Mouse (Mus musculus) limb, embryonic 12.5 days (tissue): ENCODE measurements around the gene Olah. TPM values are rescaled to one million over a fixed set of nuclear protein-coding genes. Genes with fewer than 3 reads are reported as not detected.
A peak's percentile ranks its signal among the peaks of the same experiment; 100 is the strongest.
"Not testable (repeated sequence)": the region's sequence is repeated elsewhere in the genome, so short reads cannot be mapped to it uniquely, and the experiment has no call there.

ENCODE experiments used
- ATAC-seq: fragments of 200-750 bp; cut with Nextera tagmentation; 2 replicates; pipeline ENCODE4 v1.8.0; 2017; ENCODE audit warnings: low read depth, moderate TSS enrichment; ENCODE audit not compliant: insufficient number of reproducible peaks, insufficient read depth, low FRiP score, low TSS enrichment
- H3K27ac ChIP-seq: fragments of 300-500 bp; sonication (generic); 2 replicates; pipeline ENCODE4 v1.5.1; 2016; ENCODE audit warnings: mild to moderate bottlenecking, moderate library complexity
- H3K27me3 ChIP-seq: fragments of 300-500 bp; sonication (generic); 2 replicates; pipeline ENCODE4 v1.6.1; 2016; ENCODE audit warnings: mild to moderate bottlenecking, moderate library complexity
- H3K36me3 ChIP-seq: fragments of 300-500 bp; sonication (generic); 2 replicates; pipeline ENCODE4 v1.6.1; 2016; ENCODE audit warnings: mild to moderate bottlenecking, moderate library complexity
- H3K4me1 ChIP-seq: fragments of 300-500 bp; sonication (generic); replicated peaks from 2 replicates; pipeline ENCODE4 v1.6.1; 2016
- H3K4me2 ChIP-seq: fragments of 300-500 bp; sonication (generic); 2 replicates; pipeline ENCODE4 v1.6.1; 2016; ENCODE audit warnings: mild to moderate bottlenecking, moderate library complexity
- H3K4me3 ChIP-seq: fragments of 300-500 bp; sonication (generic); replicated peaks from 2 replicates; pipeline ENCODE4 v1.5.1; 2016; ENCODE audit warnings: mild to moderate bottlenecking
- H3K9ac ChIP-seq: fragments of 300-500 bp; sonication (generic); replicated peaks from 2 replicates; pipeline ENCODE4 v1.6.1; 2016; ENCODE audit warnings: mild to moderate bottlenecking, moderate library complexity
- H3K9me3 ChIP-seq: fragments of 300-500 bp; sonication (generic); 2 replicates; pipeline ENCODE4 v1.6.1; 2016; ENCODE audit warnings: mild to moderate bottlenecking, moderate library complexity
- WGBS: fragments of 180-500 bp; shearing (Covaris S2); methylation state at CpG from one replicate; pipeline ENCODE4 v1.1.7; 2016; 5-methylcytosine and 5-hydroxymethylcytosine counted together
- polyA plus RNA-seq: library from polyadenylated mRNA; unstranded; fragments of >200 nt; fragmentation: Nextera tagmentation; extraction: Ambion mirVana; gene quantifications from 2 replicates; pipeline ENCODE4 v1.2.1, GENCODE M21; 2016

Olah gene
- 0.19 TPM in 1 of 2 replicates, not detected in the other for polyA plus RNA-seq

DNA sequence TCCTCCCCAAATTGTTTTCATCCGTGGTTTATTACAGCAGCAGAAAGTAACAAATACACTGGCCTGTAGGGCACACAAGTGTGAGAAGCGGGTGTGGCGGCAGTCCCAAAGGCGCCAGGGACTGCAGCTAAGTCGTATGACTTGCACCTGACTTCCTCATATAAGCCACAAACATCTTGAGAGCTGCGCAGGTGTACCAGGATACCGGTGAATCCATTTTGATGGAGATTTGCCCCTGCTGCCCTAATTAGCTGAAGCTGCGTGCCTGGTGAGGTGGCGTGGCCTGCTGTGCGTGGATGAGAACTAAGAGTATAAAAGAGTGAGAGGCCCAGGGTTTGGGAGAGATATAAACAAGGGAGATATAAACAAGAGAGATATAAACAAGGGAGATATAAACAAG is at the start of gene Olah:
Gene Olah (minus strand): TSS at position 101 of the 400 bp plus-strand sequence.
- H3K27me3 ChIP-seq, result not testable (repeated sequence)

DNA sequence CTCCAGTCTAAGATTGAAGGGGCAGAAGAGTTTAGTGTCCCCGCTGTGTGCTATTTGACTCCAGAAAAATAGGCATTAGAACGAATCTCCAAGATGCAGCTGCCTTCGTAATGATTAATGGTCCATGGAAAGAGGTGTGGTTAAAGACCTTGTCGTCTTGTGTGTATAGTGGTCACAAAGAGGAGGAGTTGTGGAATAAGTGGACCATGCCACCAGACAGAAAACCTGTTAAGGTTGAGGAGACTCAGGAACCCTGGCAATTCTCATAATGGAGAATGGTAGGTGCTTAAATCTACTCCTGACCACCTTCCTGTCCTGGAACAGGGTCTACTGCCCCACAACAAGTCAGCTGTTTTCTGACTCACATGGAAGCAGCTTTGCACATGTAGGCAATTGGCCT is 49.0 kb upstream of the Olah start:
- no peaks in the 10 kb centered on the region for H3K9me3 ChIP-seq
- 76% methylated on average over 4 of the region's 4 CpGs for WGBS
- H3K4me2 ChIP-seq, result no peak overlapping the region
- ATAC-seq, result no peak
- H3K4me3 ChIP-seq, result no peak overlapping the region
- H3K9ac ChIP-seq, result no peak overlapping the region
- H3K27ac ChIP-seq, result no peak overlapping the region
- no peaks in the 10 kb centered on the region for H3K27me3 ChIP-seq
- peaks cover 18% of the 10 kb centered on the region; the same call in 1 of the 2 replicates for H3K36me3 ChIP-seq
- peaks cover 7% of the 10 kb centered on the region for H3K4me1 ChIP-seq

More for the DNA sequence above, at the start of gene Olah:
- not testable (repeated sequence) for H3K36me3 ChIP-seq, H3K9ac ChIP-seq, H3K4me2 ChIP-seq, H3K9me3 ChIP-seq, H3K4me1 ChIP-seq, ATAC-seq, H3K27ac ChIP-seq, H3K4me3 ChIP-seq
- WGBS, result 59% methylated on average over 10 of the region's 10 CpGs

DNA sequence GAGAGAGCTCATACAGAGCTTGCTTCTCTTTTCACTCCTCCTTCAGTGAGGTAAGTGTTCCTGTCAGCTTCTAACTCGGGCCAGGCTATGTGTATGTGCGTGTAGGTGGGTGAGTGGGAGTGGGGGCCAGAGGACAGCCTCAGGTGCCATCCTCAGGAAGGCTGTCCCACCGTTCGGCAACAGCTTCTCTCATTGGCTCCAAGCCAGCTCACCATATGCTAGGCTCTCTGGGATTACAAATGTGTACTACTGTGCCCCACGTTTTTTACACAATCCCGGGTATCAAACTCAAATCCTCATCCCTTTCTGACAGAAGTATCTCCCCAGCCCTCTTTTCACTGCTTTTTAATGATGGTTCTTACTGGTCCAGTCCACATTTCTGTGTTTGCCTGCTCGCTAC is 47.2 kb upstream of the Olah start:
- peaks cover 7% of the 10 kb centered on the region for H3K4me1 ChIP-seq
- H3K27me3 ChIP-seq, result no peaks in the 10 kb centered on the region
- H3K9ac ChIP-seq, result no peak overlapping the region
- 80% methylated on average over 7 of the region's 7 CpGs for WGBS
- no peak overlapping the region for H3K4me3 ChIP-seq
- no peak overlapping the region for H3K4me2 ChIP-seq
- H3K9me3 ChIP-seq, result no peaks in the 10 kb centered on the region
- ATAC-seq, result no peak
- peaks cover 18% of the 10 kb centered on the region; the same call in 1 of the 2 replicates for H3K36me3 ChIP-seq
- no peak overlapping the region for H3K27ac ChIP-seq

DNA sequence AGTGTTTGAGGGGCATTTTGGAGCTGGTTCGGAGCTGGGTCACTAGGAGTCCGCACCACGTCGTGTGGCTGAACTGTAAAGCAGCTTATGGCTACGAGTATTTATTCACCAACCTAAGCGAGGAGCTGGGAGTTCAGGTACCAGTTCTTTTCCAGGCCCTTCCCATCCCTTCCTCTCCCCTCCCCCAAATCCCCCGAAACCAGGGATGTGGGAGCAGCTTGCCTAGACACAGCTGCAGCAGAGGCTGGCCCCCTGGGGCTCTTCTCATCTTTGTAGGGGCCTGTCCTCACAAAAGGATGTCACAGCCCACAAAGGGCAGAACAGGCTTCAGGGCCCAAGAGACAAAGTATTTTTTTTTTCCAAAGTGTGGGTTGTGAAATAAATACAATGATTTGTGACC is 40.9 kb upstream of the Olah start:
- 47% methylated on average over 7 of the region's 7 CpGs for WGBS
- Histone ChIP-seq H3K4me3 (no peak overlapping the region), H3K9me3 (no peaks in the 10 kb centered on the region), H3K27ac (no peak overlapping the region), H3K36me3 (peaks cover 4% of the 10 kb centered on the region; the same call in 1 of the 2 replicates), H3K4me1 (no peaks in the 10 kb centered on the region), H3K9ac (no peak overlapping the region), H3K4me2 (no peak overlapping the region), H3K27me3 (no peaks in the 10 kb centered on the region)
- no peak for ATAC-seq

DNA sequence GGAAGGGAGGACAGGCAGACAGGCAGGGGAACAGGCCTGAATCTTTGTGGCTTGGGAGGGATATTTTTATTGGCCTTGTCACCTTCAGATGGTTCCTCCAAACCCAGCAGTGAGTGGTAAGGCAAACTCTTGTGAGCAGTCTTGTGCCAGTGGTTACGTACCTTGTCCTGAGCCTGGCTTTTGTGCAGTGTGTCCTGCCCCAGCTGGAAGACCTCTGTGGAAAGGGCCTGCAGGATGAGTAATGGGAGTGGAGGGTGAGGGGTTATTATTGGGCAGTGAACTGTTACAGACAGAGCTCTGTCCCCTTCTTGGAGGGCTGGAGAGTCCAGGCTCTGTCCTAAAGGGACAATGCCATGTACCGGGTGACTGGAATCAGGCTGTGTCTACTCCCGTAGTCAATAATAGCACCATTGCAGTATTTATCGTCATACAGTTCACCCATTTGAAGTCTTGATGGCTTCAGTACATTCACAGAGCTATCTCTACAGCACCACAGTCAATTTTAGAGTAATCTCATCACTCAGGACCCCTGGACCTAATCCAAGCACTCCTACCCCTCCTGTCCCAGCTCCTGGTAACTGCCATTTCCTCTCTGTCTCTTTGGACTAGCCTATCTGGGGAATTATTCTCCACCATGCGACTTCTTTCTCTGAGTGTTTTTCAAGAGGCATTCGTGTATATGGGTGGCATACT is 38.5 kb upstream of the Olah start:
- WGBS, result 85% methylated on average over 6 of the region's 6 CpGs
- no peaks in the 10 kb centered on the region for H3K27me3 ChIP-seq
- no peaks in the 10 kb centered on the region for H3K9me3 ChIP-seq
- H3K27ac ChIP-seq, result no peak overlapping the region
- H3K4me3 ChIP-seq, result no peak overlapping the region
- ATAC-seq, result no peak
- H3K36me3 ChIP-seq, result no peaks in the 10 kb centered on the region
- no peaks in the 10 kb centered on the region for H3K4me1 ChIP-seq
- no peak overlapping the region for H3K4me2 ChIP-seq
- H3K9ac ChIP-seq, result no peak overlapping the region

DNA sequence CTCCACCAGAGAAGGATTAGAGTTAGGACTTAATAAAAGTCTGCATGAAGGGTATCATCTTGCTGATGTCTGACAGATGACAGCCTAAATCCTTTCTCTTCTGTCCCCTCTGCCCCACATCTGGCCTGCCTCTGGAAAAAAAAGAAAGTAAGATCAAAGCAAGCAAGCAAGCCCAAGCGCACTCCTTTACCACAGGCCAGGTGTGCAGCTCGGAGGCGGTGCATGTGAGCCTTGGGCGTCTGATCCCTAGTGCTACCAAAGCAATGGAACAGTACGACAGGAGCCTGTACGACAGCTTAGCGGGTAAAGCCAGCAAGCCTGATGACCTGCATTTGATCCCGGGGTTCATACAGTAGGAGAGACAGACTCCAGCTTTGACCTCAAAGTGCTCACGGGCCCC is 33.9 kb upstream of the Olah start:
- H3K36me3 ChIP-seq, result no peaks in the 10 kb centered on the region
- no peaks in the 10 kb centered on the region for H3K9me3 ChIP-seq
- no peaks in the 10 kb centered on the region for H3K4me1 ChIP-seq
- ATAC-seq, result peak; percentile 59; the same call in 1 of the 2 replicates
- 57% methylated on average over 9 of the region's 9 CpGs for WGBS
- H3K4me2 ChIP-seq, result no peak overlapping the region
- no peak overlapping the region for H3K4me3 ChIP-seq
- H3K27ac ChIP-seq, result no peak overlapping the region
- no peaks in the 10 kb centered on the region for H3K27me3 ChIP-seq
- H3K9ac ChIP-seq, result 0 out of 2 replicates have a peak overlapping the region, but pooled peaks have one; percentile 12

DNA sequence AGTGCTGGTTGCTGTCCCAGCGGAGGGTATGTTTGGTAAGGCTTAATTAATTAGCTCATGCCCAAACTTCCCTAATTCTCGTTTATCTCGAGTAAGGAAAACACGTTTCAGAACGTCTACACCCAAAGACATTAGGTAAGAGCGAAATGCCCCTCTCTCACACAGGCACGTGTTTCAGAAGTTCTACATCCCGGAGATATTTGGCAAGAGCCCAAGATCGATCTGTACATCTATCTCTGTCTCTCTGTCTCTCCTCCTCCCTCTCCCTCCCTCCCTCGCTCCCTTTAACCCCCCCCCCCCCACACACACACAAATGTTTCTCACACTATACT is 27.5 kb upstream of the Olah start:
- no peak overlapping the region for H3K27ac ChIP-seq
- H3K4me3 ChIP-seq, result peak overlapping the region; percentile 62
- H3K9ac ChIP-seq, result peak overlapping the region; percentile 60
- peak overlapping the region; percentile 92 for H3K4me2 ChIP-seq
- no peaks in the 10 kb centered on the region for H3K9me3 ChIP-seq
- H3K27me3 ChIP-seq, result 0 out of 2 replicates have a peak, but pooled peaks cover 3% of the 10 kb centered on the region
- peaks cover 10% of the 10 kb centered on the region; the same call in 1 of the 2 replicates for H3K4me1 ChIP-seq
- no peak for ATAC-seq
- no peaks in the 10 kb centered on the region for H3K36me3 ChIP-seq
- WGBS, result 9% methylated on average over 10 of the region's 10 CpGs

DNA sequence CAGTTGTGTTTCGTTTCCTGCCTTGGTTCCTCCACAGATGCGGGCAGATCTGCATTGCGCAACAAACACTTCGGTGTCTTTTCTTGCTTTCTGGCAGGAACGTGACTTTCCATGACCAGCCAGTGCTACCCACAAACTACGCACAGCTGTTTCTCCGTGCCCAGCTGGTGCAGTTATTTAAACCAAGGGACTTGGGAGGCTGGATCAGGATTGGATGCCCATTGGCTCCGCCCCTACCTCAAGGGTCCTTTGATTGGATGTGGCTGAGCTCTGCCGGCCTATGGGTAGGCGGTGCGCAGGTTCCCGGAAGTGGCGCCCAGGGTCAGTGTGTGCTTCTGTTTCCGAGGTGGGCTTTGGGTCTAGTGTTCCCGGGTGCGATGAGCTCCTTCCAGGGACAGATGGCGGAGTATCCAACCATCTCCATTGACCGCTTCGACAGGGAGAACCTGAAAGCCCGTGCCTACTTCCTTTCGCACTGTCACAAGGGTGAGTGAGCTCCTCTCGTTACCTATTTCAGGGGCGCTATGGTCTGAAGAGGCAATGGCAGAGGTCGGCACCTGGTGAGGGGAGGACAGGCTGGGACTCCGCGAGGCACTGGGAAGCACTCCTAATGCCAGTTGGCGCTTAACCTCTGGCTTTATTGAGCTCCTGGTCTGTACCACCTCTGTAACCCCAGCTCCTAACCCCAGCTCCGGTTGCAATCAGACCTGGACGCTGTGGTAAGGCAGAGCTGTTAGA is 27.0 kb upstream of the Olah start, which contains the start of gene Dclre1c:
Gene Dclre1c (plus strand): TSS at position 291 of the 738 bp plus-strand sequence.
- Histone ChIP-seq H3K27ac (no peak within 1 kb of the TSS), H3K9me3 (no peaks in the 10 kb centered on the region), H3K4me2 (peak within 1 kb of the TSS; percentile 92), H3K4me3 (peak within 1 kb of the TSS; percentile 62), H3K36me3 (no peaks in the 10 kb centered on the region), H3K27me3 (0 out of 2 replicates have a peak, but pooled peaks cover 3% of the 10 kb centered on the region), H3K4me1 (peaks cover 10% of the 10 kb centered on the region; the same call in 1 of the 2 replicates), H3K9ac (peak within 1 kb of the TSS; percentile 60)
- WGBS, result 1% methylated on average over 29 of the region's 29 CpGs
- peak; percentile 97 for ATAC-seq

DNA sequence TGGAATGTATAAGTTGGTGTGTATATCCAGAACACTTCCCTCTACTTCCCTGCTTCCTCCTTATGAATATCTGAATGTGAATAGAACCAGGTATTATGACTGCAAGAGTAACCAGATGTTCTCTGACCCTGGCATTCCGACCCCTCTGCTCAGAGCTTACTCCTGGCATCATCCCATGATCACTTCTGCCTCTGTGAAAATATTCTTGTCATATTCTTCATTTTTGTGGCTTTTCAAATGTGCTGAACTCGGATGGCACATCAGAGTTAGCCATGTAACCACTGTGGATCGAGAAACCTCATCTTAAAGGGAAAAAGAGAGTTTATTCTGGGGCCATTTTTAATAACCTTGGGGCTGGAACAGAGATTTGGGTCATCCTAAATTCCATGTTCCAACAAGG is 25.5 kb upstream of the Olah start, which contains the start of gene Meig1:
Gene Meig1 (minus strand): TSS at position 101 of the 400 bp plus-strand sequence.
- WGBS, result 74% methylated on average over 3 of the region's 3 CpGs
- ATAC-seq, result no peak
- Histone ChIP-seq H3K27me3 (peaks cover 13% of the 10 kb centered on the region), H3K9ac (no peak within 1 kb of the TSS), H3K27ac (no peak within 1 kb of the TSS), H3K9me3 (no peaks in the 10 kb centered on the region), H3K4me1 (peaks cover 10% of the 10 kb centered on the region; the same call in 1 of the 2 replicates), H3K4me3 (no peak within 1 kb of the TSS), H3K36me3 (no peaks in the 10 kb centered on the region), H3K4me2 (peak within 1 kb of the TSS; percentile 92; the same call in 1 of the 2 replicates)

DNA sequence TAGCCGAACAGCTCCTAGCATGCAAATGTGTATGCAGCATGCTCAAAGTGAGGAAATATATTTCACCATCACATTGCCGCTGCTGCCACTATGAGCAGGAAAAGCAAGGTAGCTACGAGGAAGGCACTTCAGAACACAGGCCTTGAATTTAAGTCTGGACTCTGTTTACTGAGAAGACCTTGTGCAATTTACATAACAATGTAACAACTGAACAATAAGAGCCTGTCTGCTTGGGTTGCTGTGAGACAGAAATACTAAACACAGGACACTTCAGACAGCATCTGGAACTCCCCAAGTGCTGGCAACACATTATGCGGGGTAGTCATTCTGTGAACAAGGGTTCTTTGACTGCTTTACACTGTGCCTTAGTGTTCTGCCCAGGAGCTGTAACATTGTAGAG is 23.1 kb upstream of the Olah start:
- H3K36me3 ChIP-seq, result no peaks in the 10 kb centered on the region
- H3K27ac ChIP-seq, result no peak overlapping the region
- no peaks in the 10 kb centered on the region for H3K9me3 ChIP-seq
- H3K27me3 ChIP-seq, result peaks cover 26% of the 10 kb centered on the region
- H3K4me3 ChIP-seq, result no peak overlapping the region
- WGBS, result 73% methylated on average over 4 of the region's 4 CpGs
- peaks cover 10% of the 10 kb centered on the region; the same call in 1 of the 2 replicates for H3K4me1 ChIP-seq
- H3K4me2 ChIP-seq, result no peak overlapping the region
- ATAC-seq, result no peak
- H3K9ac ChIP-seq, result no peak overlapping the region

DNA sequence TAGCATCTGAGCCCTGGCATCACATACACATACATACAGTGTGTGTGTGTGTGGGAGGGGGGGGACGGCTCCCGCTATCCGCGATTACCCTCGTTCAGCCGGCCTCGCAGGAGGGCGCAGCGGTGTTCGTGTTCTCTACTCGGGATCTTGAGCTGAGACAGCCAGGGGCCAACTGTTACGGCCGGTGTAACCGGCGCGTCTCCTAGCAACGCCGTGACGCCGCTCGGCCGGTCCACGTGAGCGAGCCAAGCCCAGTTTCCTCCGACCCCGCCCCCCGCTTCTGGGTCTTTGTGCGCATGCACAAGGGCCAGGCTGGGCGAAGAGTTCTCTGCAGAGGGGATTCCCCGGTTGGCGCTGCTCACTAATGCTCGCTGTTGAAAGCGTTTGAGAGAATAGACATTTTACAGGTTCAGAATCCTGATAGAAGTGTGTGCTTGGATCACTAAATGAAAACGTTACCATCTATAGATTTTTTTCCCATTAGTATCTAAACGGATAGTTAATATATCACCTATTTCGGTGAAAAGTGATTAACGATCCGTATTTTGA is 21.9 kb upstream of the Olah start:
- WGBS, result 2% methylated on average over 38 of the region's 38 CpGs
- no peaks in the 10 kb centered on the region for H3K36me3 ChIP-seq
- H3K9me3 ChIP-seq, result no peaks in the 10 kb centered on the region
- no peak overlapping the region for H3K27ac ChIP-seq
- ATAC-seq, result peak; percentile 94
- peak overlapping the region; percentile 23; the same call in 1 of the 2 replicates for H3K9ac ChIP-seq
- H3K4me1 ChIP-seq, result 0 out of 2 replicates have a peak, but pooled peaks cover 3% of the 10 kb centered on the region
- peak overlapping the region; percentile 70 for H3K4me2 ChIP-seq
- H3K4me3 ChIP-seq, result peak overlapping the region; percentile 47
- peaks cover 26% of the 10 kb centered on the region for H3K27me3 ChIP-seq
